Mouse (Mus musculus): ENCODE results near the gene Fcgr4. TPM values are rescaled to one million over a fixed set of nuclear protein-coding genes. Genes with fewer than 3 reads are reported as not detected.
"Not testable (repeated sequence)": the region's sequence is repeated elsewhere in the genome, so short reads cannot be mapped to it uniquely, and the experiment has no call there.

The Fcgr4 gene
- 0.81 and 0.92 TPM in 2 replicates for polyA plus RNA-seq (2014; fragmentation: Nextera tagmentation; extraction: Ambion mirVana)

- DNase-seq (ENCODE audit: low spot score) (no peak), ATAC-seq (ENCODE audit: low read depth) (no peak)
- Histone ChIP-seq H3K36me3 (ENCODE audit: control insufficient read depth, insufficient read depth, low read length) (no peaks in the 10 kb centered on the region), H3K9ac (ENCODE audit: low read depth, low read length) (no peak within 1 kb of the TSS), H3K4me1 (ENCODE audit: control insufficient read depth, insufficient read depth, low read length) (no peaks in the 10 kb centered on the region), H3K4me2 (ENCODE audit: low read depth, low read length) (no peak within 1 kb of the TSS), H3K9me3 (ENCODE audit: control insufficient read depth, low read length) (no peaks in the 10 kb centered on the region), H3K4me3 (ENCODE audit: low read depth, low read length) (no peak within 1 kb of the TSS), H3K27ac (replicated peaks; ENCODE audit: low read depth, low read length) (no peak within 1 kb of the TSS), H3K27me3 (replicated peaks; ENCODE audit: control insufficient read depth, insufficient read depth, low read length) (no peaks in the 10 kb centered on the region)
- 83% methylated on average over 2 of the region's 2 CpGs for WGBS
These were observed at the start of gene Fcgr4 for GRCm38 (mm10) chr1:171018737-171019136. Gene Fcgr4, plus strand, starts transcription at chr1:171018920.

- ATAC-seq (ENCODE audit: low read depth) (no peak), DNase-seq (ENCODE audit: low spot score) (no peak)
- no peaks in the 10 kb centered on the region for H3K36me3 ChIP-seq (ENCODE audit: control insufficient read depth, insufficient read depth, low read length)
- no peaks in the 10 kb centered on the region for H3K27me3 ChIP-seq (replicated peaks; ENCODE audit: control insufficient read depth, insufficient read depth, low read length)
- H3K4me3 ChIP-seq (ENCODE audit: low read depth, low read length), result no peak overlapping the region
- WGBS, result 77% methylated on average over 6 of the region's 6 CpGs
- H3K4me1 ChIP-seq (ENCODE audit: control insufficient read depth, insufficient read depth, low read length), result no peaks in the 10 kb centered on the region
- H3K9me3 ChIP-seq (ENCODE audit: control insufficient read depth, low read length), result no peaks in the 10 kb centered on the region
- H3K4me2 ChIP-seq (ENCODE audit: low read depth, low read length), result no peak overlapping the region
- H3K27ac ChIP-seq (replicated peaks; ENCODE audit: low read depth, low read length), result no peak overlapping the region
- no peak overlapping the region for H3K9ac ChIP-seq (ENCODE audit: low read depth, low read length)
These were observed 46.2 kb upstream of the Fcgr4 start for GRCm38 (mm10) chr1:170972494-170972893.

DNA sequence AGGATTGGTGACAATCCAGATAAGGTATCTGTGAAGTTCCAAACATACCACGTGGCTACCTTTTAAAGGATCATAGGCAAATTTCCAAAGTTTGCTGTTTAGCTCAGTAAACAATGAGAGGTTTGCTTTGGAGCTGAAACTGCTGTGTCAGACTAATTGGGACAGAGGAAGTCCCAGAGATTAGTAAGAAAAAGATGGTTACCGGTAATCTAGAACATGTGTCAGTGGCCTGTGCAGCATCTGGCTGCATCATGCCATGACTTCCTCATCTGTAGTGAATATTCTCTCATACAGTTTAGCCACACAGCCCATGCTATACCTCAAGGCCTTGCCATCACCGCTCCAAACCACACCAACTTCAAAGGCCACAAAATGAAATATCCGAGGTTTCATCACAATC, 45.8 kb upstream of the Fcgr4 start:
- H3K4me3 ChIP-seq (ENCODE audit: low read depth, low read length), result no peak overlapping the region
- H3K9ac ChIP-seq (ENCODE audit: low read depth, low read length), result no peak overlapping the region
- DNase-seq (ENCODE audit: low spot score) (peak; percentile 6), ATAC-seq (ENCODE audit: low read depth) (no peak)
- 54% methylated on average over 4 of the region's 4 CpGs for WGBS
- H3K4me1 ChIP-seq (ENCODE audit: control insufficient read depth, insufficient read depth, low read length), result no peaks in the 10 kb centered on the region
- H3K27me3 ChIP-seq (replicated peaks; ENCODE audit: control insufficient read depth, insufficient read depth, low read length), result no peaks in the 10 kb centered on the region
- no peaks in the 10 kb centered on the region for H3K9me3 ChIP-seq (ENCODE audit: control insufficient read depth, low read length)
- no peak overlapping the region for H3K27ac ChIP-seq (replicated peaks; ENCODE audit: low read depth, low read length)
- H3K36me3 ChIP-seq (ENCODE audit: control insufficient read depth, insufficient read depth, low read length), result no peaks in the 10 kb centered on the region
- H3K4me2 ChIP-seq (ENCODE audit: low read depth, low read length), result no peak overlapping the region

DNA sequence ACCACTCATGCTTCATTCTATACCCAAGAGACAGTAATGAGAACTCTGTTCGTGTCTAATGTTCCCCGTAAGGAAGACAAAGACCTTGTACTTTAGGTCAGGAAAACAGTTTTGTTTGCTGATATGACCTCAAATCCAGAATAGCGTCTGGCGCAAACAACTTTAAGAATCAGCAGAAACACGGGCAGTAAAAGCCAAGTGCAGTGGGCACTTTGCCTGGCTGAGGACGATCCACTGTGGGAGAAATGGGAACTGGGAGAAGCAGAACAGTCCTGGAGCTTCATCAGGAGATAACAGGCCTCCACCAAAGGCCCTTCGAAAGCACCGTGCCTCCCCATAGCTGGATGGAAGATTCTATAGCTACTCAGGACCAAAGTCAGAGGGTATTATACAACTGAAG, 44.5 kb upstream of the Fcgr4 start:
- no peak overlapping the region for H3K9ac ChIP-seq (ENCODE audit: low read depth, low read length)
- ATAC-seq (ENCODE audit: low read depth) (no peak), DNase-seq (ENCODE audit: low spot score) (no peak)
- no peaks in the 10 kb centered on the region for H3K4me1 ChIP-seq (ENCODE audit: control insufficient read depth, insufficient read depth, low read length)
- no peaks in the 10 kb centered on the region for H3K36me3 ChIP-seq (ENCODE audit: control insufficient read depth, insufficient read depth, low read length)
- no peak overlapping the region for H3K27ac ChIP-seq (replicated peaks; ENCODE audit: low read depth, low read length)
- no peaks in the 10 kb centered on the region for H3K9me3 ChIP-seq (ENCODE audit: control insufficient read depth, low read length)
- no peak overlapping the region for H3K4me3 ChIP-seq (ENCODE audit: low read depth, low read length)
- WGBS, result 91% methylated on average over 8 of the region's 8 CpGs
- no peak overlapping the region for H3K4me2 ChIP-seq (ENCODE audit: low read depth, low read length)
- H3K27me3 ChIP-seq (replicated peaks; ENCODE audit: control insufficient read depth, insufficient read depth, low read length), result no peaks in the 10 kb centered on the region

GRCm38 (mm10) chr1:170974736-170975135, 44.0 kb upstream of the Fcgr4 start:
- H3K27me3 ChIP-seq (replicated peaks; ENCODE audit: control insufficient read depth, insufficient read depth, low read length), result no peaks in the 10 kb centered on the region
- WGBS, result 97% methylated on average over 2 of the region's 2 CpGs
- H3K4me3 ChIP-seq (ENCODE audit: low read depth, low read length), result no peak overlapping the region
- H3K36me3 ChIP-seq (ENCODE audit: control insufficient read depth, insufficient read depth, low read length), result no peaks in the 10 kb centered on the region
- no peak for ATAC-seq (ENCODE audit: low read depth)
- no peaks in the 10 kb centered on the region for H3K4me1 ChIP-seq (ENCODE audit: control insufficient read depth, insufficient read depth, low read length)
- no peaks in the 10 kb centered on the region for H3K9me3 ChIP-seq (ENCODE audit: control insufficient read depth, low read length)
- DNase-seq (ENCODE audit: low spot score), result no peak
- H3K9ac ChIP-seq (ENCODE audit: low read depth, low read length), result no peak overlapping the region
- H3K27ac ChIP-seq (replicated peaks; ENCODE audit: low read depth, low read length), result no peak overlapping the region
- no peak overlapping the region for H3K4me2 ChIP-seq (ENCODE audit: low read depth, low read length)

DNA sequence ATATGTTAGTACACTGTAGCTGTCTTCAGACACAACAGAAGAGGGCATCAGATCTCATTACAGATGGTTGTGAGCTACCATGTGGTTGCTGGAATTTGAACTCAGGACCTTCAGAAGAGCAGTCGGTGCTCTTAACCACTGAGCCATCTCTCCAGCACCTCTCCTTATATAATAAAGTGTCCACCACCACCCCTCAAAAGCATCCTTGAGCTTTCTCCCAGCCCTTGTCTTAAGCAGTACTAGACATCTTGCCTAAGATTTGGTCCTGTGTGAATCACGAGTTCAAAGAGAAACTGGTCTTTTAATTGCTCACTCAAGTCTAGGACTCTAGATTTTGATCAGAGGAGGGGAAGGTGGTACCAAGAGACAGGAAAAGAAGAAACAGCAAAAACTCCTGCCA, 43.4 kb upstream of the Fcgr4 start:
- H3K4me3 ChIP-seq (ENCODE audit: low read depth, low read length); H3K9ac ChIP-seq (ENCODE audit: low read depth, low read length); H3K4me2 ChIP-seq (ENCODE audit: low read depth, low read length); H3K27me3 ChIP-seq (replicated peaks; ENCODE audit: control insufficient read depth, insufficient read depth, low read length); DNase-seq (ENCODE audit: low spot score); ATAC-seq (ENCODE audit: low read depth); H3K36me3 ChIP-seq (ENCODE audit: control insufficient read depth, insufficient read depth, low read length); H3K27ac ChIP-seq (replicated peaks; ENCODE audit: low read depth, low read length); H3K4me1 ChIP-seq (ENCODE audit: control insufficient read depth, insufficient read depth, low read length); H3K9me3 ChIP-seq (ENCODE audit: control insufficient read depth, low read length): not testable (repeated sequence)
- WGBS, result 77% methylated on average over 2 of the region's 2 CpGs

DNA sequence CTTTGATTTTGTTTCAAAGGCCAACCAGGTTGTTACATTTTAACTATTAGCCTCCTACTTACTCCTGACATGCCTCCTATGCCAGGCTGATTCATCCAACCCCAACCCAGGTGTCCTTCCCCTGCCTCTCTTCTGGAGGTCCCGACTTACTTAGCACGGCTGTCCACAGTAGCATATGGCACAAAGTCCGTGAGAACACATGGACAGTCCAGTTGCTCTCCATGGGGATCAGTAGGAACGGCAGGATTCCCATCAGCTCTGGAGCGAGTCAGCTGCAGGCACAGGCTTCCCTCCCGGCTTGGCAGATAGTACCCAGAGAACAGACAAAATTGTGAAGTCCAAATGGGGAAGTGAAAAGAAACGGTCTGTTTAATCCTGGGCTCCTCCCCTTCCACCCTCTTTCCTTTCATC, 43.0 kb upstream of the Fcgr4 start:
- Histone ChIP-seq H3K36me3 (ENCODE audit: control insufficient read depth, insufficient read depth, low read length) (no peaks in the 10 kb centered on the region), H3K27ac (replicated peaks; ENCODE audit: low read depth, low read length) (no peak overlapping the region), H3K4me2 (ENCODE audit: low read depth, low read length) (no peak overlapping the region), H3K9me3 (ENCODE audit: control insufficient read depth, low read length) (no peaks in the 10 kb centered on the region), H3K27me3 (replicated peaks; ENCODE audit: control insufficient read depth, insufficient read depth, low read length) (no peaks in the 10 kb centered on the region), H3K4me1 (ENCODE audit: control insufficient read depth, insufficient read depth, low read length) (no peaks in the 10 kb centered on the region), H3K9ac (ENCODE audit: low read depth, low read length) (no peak overlapping the region), H3K4me3 (ENCODE audit: low read depth, low read length) (no peak overlapping the region)
- no peak for ATAC-seq (ENCODE audit: low read depth)
- no peak for DNase-seq (ENCODE audit: low spot score)
- WGBS, result 66% methylated on average over 7 of the region's 7 CpGs

DNA sequence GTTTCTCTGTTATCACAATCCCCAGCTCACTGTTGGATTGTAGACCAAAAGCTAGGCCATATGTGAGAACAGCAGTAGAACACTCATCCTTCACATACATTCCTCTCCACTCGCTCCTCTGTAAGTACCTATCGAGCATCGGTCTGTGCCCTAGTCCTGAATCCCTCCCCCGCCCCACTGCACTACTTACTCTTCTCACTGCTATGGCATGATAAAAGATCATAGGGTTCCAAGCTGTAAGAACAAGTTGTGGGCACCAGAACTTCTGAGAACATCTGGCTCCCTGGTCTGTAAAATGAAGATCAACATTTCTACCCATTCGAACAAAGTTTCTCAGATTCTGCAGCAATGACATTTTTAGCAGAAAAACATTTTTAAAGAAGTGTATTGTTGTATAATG, 42.3 kb upstream of the Fcgr4 start, which contains the start of gene Fcgr2b:
Fcgr2b (minus strand) TSS at position 101 of the 400 bp plus-strand sequence.
- no peak within 1 kb of the TSS for H3K4me2 ChIP-seq (ENCODE audit: low read depth, low read length)
- H3K9ac ChIP-seq (ENCODE audit: low read depth, low read length), result no peak within 1 kb of the TSS
- H3K36me3 ChIP-seq (ENCODE audit: control insufficient read depth, insufficient read depth, low read length), result no peaks in the 10 kb centered on the region
- DNase-seq (ENCODE audit: low spot score) (no peak), ATAC-seq (ENCODE audit: low read depth) (no peak)
- 85% methylated on average over 5 of the region's 5 CpGs for WGBS
- H3K4me3 ChIP-seq (ENCODE audit: low read depth, low read length), result no peak within 1 kb of the TSS
- no peaks in the 10 kb centered on the region for H3K27me3 ChIP-seq (replicated peaks; ENCODE audit: control insufficient read depth, insufficient read depth, low read length)
- H3K9me3 ChIP-seq (ENCODE audit: control insufficient read depth, low read length), result no peaks in the 10 kb centered on the region
- no peak within 1 kb of the TSS for H3K27ac ChIP-seq (replicated peaks; ENCODE audit: low read depth, low read length)
- no peaks in the 10 kb centered on the region for H3K4me1 ChIP-seq (ENCODE audit: control insufficient read depth, insufficient read depth, low read length)

DNA sequence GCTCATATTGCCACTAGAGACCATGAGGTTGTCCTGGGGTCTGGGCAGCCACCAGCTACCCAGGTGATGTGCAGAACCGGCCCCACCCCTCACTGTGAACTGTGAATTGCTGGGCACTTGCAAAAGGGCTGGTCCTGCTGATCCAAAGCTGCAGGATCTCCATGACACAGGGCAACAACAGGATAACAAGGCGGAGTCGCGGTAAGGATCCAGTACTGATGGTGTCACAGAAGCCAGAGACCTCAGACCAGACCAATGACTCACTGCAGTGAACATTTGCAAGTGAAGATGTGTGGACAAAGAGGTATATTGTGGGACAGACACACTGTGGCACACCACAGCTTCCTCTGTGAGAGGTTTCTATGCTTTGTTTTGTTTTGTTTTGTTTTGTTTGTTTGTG, 40.1 kb upstream of the Fcgr4 start:
- H3K27me3 ChIP-seq (replicated peaks; ENCODE audit: control insufficient read depth, insufficient read depth, low read length), result no peaks in the 10 kb centered on the region
- no peak overlapping the region for H3K27ac ChIP-seq (replicated peaks; ENCODE audit: low read depth, low read length)
- DNase-seq (ENCODE audit: low spot score), result no peak
- no peaks in the 10 kb centered on the region for H3K36me3 ChIP-seq (ENCODE audit: control insufficient read depth, insufficient read depth, low read length)
- 77% methylated on average over 4 of the region's 4 CpGs for WGBS
- H3K4me2 ChIP-seq (ENCODE audit: low read depth, low read length), result no peak overlapping the region
- no peak overlapping the region for H3K9ac ChIP-seq (ENCODE audit: low read depth, low read length)
- H3K9me3 ChIP-seq (ENCODE audit: control insufficient read depth, low read length), result no peaks in the 10 kb centered on the region
- H3K4me1 ChIP-seq (ENCODE audit: control insufficient read depth, insufficient read depth, low read length), result no peaks in the 10 kb centered on the region
- no peak for ATAC-seq (ENCODE audit: low read depth)
- H3K4me3 ChIP-seq (ENCODE audit: low read depth, low read length), result no peak overlapping the region

Data from embryonic facial prominence, embryonic 14.5 days (tissue).